ENCODE assay signal across 10 mouse cellular contexts in the genomic region with DNA sequence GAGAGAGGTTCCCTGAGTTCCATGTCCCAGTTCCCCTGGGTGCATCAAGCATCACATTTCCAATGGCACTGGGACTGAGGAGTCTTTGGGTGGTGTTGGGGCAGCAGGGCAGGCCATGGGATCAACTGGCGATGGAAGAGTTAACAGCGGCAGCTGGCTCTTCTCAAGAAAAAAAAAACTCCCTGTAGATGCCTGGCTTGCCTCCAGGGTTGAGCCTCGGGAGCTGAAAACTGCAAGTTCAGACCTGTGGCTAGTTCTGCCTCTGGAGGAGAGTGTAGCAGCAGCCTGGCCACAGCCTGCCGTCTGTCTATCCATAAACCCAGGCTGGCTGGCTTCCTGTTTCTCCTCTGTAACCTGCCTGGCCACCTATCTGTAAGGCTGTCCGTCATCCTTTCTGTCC. TPM values are rescaled to one million over a fixed set of nuclear protein-coding genes. Genes with fewer than 3 reads are reported as not detected.
DNase-seq lines count a peak whose midpoint lies in the region; ATAC-seq and TF ChIP-seq lines count a peak whose summit lies in the region.
"Had no signal": no experiment of that assay in that cellular context is flagged by ENCODE, and none has a peak within 500 bp of the region (broad histone marks: within the 10 kb centered on the region; RNA-seq: fewer than 3 reads in every experiment).

A gene (plus strand): TSS at position 212 of the 400 bp plus-strand sequence.

- no peak for ATAC-seq in forebrain, embryonic 13.5 days
- ATAC-seq in forebrain, embryonic 11.5 days (replicated peaks; ENCODE audit: low FRiP score), result no peak
- ATAC-seq in hindbrain, embryonic 15.5 days (ENCODE audit: low FRiP score, low read depth), result no peak
- no peak for ATAC-seq in liver, embryonic 11.5 days (replicated peaks; ENCODE audit: low FRiP score)

- H3K9ac ChIP-seq in forebrain, embryonic 13.5 days, result 0 out of 2 replicates have a peak within 1 kb of the TSS, but pooled peaks have one; percentile 5
- H3K9ac ChIP-seq in forebrain, embryonic 11.5 days (ENCODE audit: low read length), result no peak within 1 kb of the TSS
- H3K9ac ChIP-seq in hindbrain, embryonic 15.5 days, result no peak within 1 kb of the TSS
- H3K9ac ChIP-seq in liver, embryonic 11.5 days (ENCODE audit: low read depth, low read length), result no peak within 1 kb of the TSS
- H3K9ac ChIP-seq: midbrain, embryonic 12.5 days had no signal

- H3K27me3 ChIP-seq in forebrain, embryonic 13.5 days, result peaks cover 11% of the 10 kb centered on the region; the same call in 1 of the 2 replicates
- H3K27me3 ChIP-seq in forebrain, embryonic 11.5 days (ENCODE audit: control insufficient read depth, insufficient read depth, low read length), result no peaks in the 10 kb centered on the region
- H3K27me3 ChIP-seq in hindbrain, embryonic 15.5 days, result no peaks in the 10 kb centered on the region
- no peaks in the 10 kb centered on the region; the same call in 1 of the 2 replicates for H3K27me3 ChIP-seq in liver, embryonic 11.5 days (replicated peaks; ENCODE audit: control insufficient read depth, insufficient read depth, low read length)
- H3K27me3 ChIP-seq in small intestine, adult 2 months (ENCODE audit: control insufficient read depth, insufficient read depth, low read length), result no peaks in the 10 kb centered on the region

- peaks cover 10% of the 10 kb centered on the region for H3K4me1 ChIP-seq in forebrain, embryonic 13.5 days
- 0 out of 2 replicates have a peak, but pooled peaks cover 2% of the 10 kb centered on the region for H3K4me1 ChIP-seq in forebrain, embryonic 11.5 days (replicated peaks; ENCODE audit: control insufficient read depth, insufficient read depth, low read length)
- peaks cover 17% of the 10 kb centered on the region for H3K4me1 ChIP-seq in hindbrain, embryonic 15.5 days (replicated peaks)
- peaks cover 6% of the 10 kb centered on the region for H3K4me1 ChIP-seq in liver, embryonic 11.5 days (replicated peaks; ENCODE audit: control insufficient read depth, insufficient read depth, low read length)
- H3K4me1 ChIP-seq in small intestine, adult 2 months (ENCODE audit: control insufficient read depth, insufficient read depth, insufficient read length, low read length), result peaks cover 17% of the 10 kb centered on the region

- H3K9me3 ChIP-seq in forebrain, embryonic 13.5 days (replicated peaks), result no peaks in the 10 kb centered on the region
- H3K9me3 ChIP-seq in forebrain, embryonic 11.5 days (ENCODE audit: control insufficient read depth, low read length), result no peaks in the 10 kb centered on the region
- no peaks in the 10 kb centered on the region for H3K9me3 ChIP-seq in hindbrain, embryonic 15.5 days
- no peaks in the 10 kb centered on the region for H3K9me3 ChIP-seq in liver, embryonic 11.5 days (ENCODE audit: control insufficient read depth, low read length)
- H3K9me3 ChIP-seq: G1E; midbrain, embryonic 12.5 days had no signal

- WGBS in forebrain, embryonic 13.5 days, result 38% methylated on average over 5 of the region's 5 CpGs
- WGBS in forebrain, embryonic 11.5 days, result 51% methylated on average over 5 of the region's 5 CpGs
- 35% methylated on average over 5 of the region's 5 CpGs for WGBS in hindbrain, embryonic 15.5 days
- WGBS in liver, embryonic 11.5 days, result 29% methylated on average over 5 of the region's 5 CpGs
- WGBS in small intestine, adult 2 months, result 35% methylated on average over 5 of the region's 5 CpGs

- peak within 1 kb of the TSS; percentile 21; the same call in 1 of the 2 replicates for H3K27ac ChIP-seq in forebrain, embryonic 13.5 days
- no peak within 1 kb of the TSS for H3K27ac ChIP-seq in forebrain, embryonic 11.5 days (ENCODE audit: low read depth, low read length)
- H3K27ac ChIP-seq in hindbrain, embryonic 15.5 days (replicated peaks), result no peak within 1 kb of the TSS
- no peak within 1 kb of the TSS for H3K27ac ChIP-seq in liver, embryonic 11.5 days (ENCODE audit: low read depth, low read length)
- H3K27ac ChIP-seq in small intestine, adult 2 months (ENCODE audit: insufficient read depth, low read depth, low read length), result peak within 1 kb of the TSS; percentile 95
- H3K27ac ChIP-seq: midbrain, embryonic 12.5 days had no signal

- no peak for DNase-seq in forebrain, embryonic 11.5 days (ENCODE audit: low spot score)
- peak; percentile 13 for DNase-seq in T-cell, adult 2 months (ENCODE audit: low spot score)
- peak; percentile 58 for DNase-seq in gastrocnemius, postnatal 25 days
- no peak for DNase-seq in liver, embryonic 11.5 days (ENCODE audit: low spot score)
- no peak for DNase-seq in frontal cortex, adult 2 months (ENCODE audit: extremely low spot score in 1 of 2, low spot score in 1 of 2)

- no peak within 1 kb of the TSS for H3K4me2 ChIP-seq in forebrain, embryonic 13.5 days
- no peak within 1 kb of the TSS for H3K4me2 ChIP-seq in forebrain, embryonic 11.5 days (ENCODE audit: low read depth, low read length, severe bottlenecking)
- 0 out of 2 replicates have a peak within 1 kb of the TSS, but pooled peaks have one; percentile 7 for H3K4me2 ChIP-seq in hindbrain, embryonic 15.5 days
- H3K4me2 ChIP-seq in liver, embryonic 11.5 days, result peak within 1 kb of the TSS; percentile 25
- H3K4me2 ChIP-seq: midbrain, embryonic 12.5 days had no signal

- no peak for TF ChIP-seq CTCF in small intestine, adult 2 months (IDR thresholded peaks at IDR 0.05; ENCODE audit: extremely low read depth, insufficient read length, insufficient replicate concordance, low read depth, low read length)

- peak; percentile 8; the same call in 1 of the 2 replicates for TF ChIP-seq POLR2A in small intestine, adult 2 months (IDR thresholded peaks at IDR 0.05; ENCODE audit: low read depth, low read length)

- H3K4me3 ChIP-seq in forebrain, embryonic 13.5 days, result no peak within 1 kb of the TSS
- no peak within 1 kb of the TSS for H3K4me3 ChIP-seq in forebrain, embryonic 11.5 days (ENCODE audit: low read depth, low read length)
- H3K4me3 ChIP-seq in hindbrain, embryonic 15.5 days, result no peak within 1 kb of the TSS
- H3K4me3 ChIP-seq in liver, embryonic 11.5 days (ENCODE audit: low read depth, low read length), result no peak within 1 kb of the TSS
- peak within 1 kb of the TSS; percentile 66 for H3K4me3 ChIP-seq in small intestine, adult 2 months (ENCODE audit: low read depth, low read length)
- H3K4me3 ChIP-seq: midbrain, embryonic 12.5 days had no signal

- no peaks in the 10 kb centered on the region for H3K36me3 ChIP-seq in forebrain, embryonic 13.5 days (ENCODE audit: poor library complexity, severe bottlenecking)
- no peaks in the 10 kb centered on the region for H3K36me3 ChIP-seq in forebrain, embryonic 11.5 days (ENCODE audit: control insufficient read depth, insufficient read depth, low read length)
- H3K36me3 ChIP-seq in hindbrain, embryonic 15.5 days, result no peaks in the 10 kb centered on the region
- no peaks in the 10 kb centered on the region for H3K36me3 ChIP-seq in liver, embryonic 11.5 days (ENCODE audit: control insufficient read depth, insufficient read depth, low read length)
- H3K36me3 ChIP-seq in small intestine, adult 2 months (ENCODE audit: control insufficient read depth, insufficient read depth, low read length), result peaks cover 14% of the 10 kb centered on the region
- H3K36me3 ChIP-seq: G1E; midbrain, embryonic 12.5 days had no signal

RNA-seq across cellular contexts. Expression of the gene that starts here (rescaled TPM):
- polyA plus RNA-seq in forebrain, embryonic 13.5 days (2015; fragmentation: Nextera tagmentation; extraction: Ambion mirVana), result 1.4 and 2.8 TPM in 2 replicates
- 0.67 and 1.0 TPM in 2 replicates for polyA plus RNA-seq in forebrain, embryonic 11.5 days (2014; fragmentation: Nextera tagmentation; extraction: Ambion mirVana)
- 1 to 10 TPM; 4.9 to 5.3 TPM for total RNA-seq in gastrocnemius, postnatal 25 days (2021)
- polyA plus RNA-seq in hindbrain, embryonic 15.5 days (2015; fragmentation: Nextera tagmentation; extraction: Ambion mirVana), result 2.8 and 4.5 TPM in 2 replicates
- 0.52 and 1.2 TPM in 2 replicates for polyA plus RNA-seq in liver, embryonic 11.5 days (2014; fragmentation: Nextera tagmentation; extraction: Ambion mirVana)
- 17.9 and 27.0 TPM in 2 replicates for polyA plus RNA-seq in small intestine, adult 2 months (2012; rRNA removed)
- 3.2 and 4.7 TPM in 2 replicates for polyA plus RNA-seq in frontal cortex, adult 2 months (2012; rRNA removed)
- polyA plus RNA-seq: G1E had no signal

Comparison
In these comparisons a context has a peak if more than half of its experiments do, and no peak if none do; other contexts are left out.
1. H3K27ac ChIP-seq: peak in forebrain, embryonic 13.5 days (single experiment) and small intestine, adult 2 months (single experiment); none in forebrain, embryonic 11.5 days (single experiment), hindbrain, embryonic 15.5 days (single experiment) and liver, embryonic 11.5 days (single experiment).
2. H3K4me2 ChIP-seq: peak in hindbrain, embryonic 15.5 days (single experiment) and liver, embryonic 11.5 days (single experiment); none in forebrain, embryonic 13.5 days (single experiment) and forebrain, embryonic 11.5 days (single experiment).
3. DNase-seq: peak in T-cell, adult 2 months (single experiment) and gastrocnemius, postnatal 25 days (single experiment); none in forebrain, embryonic 11.5 days (single experiment), liver, embryonic 11.5 days (single experiment) and frontal cortex, adult 2 months (0 of 2).